Mouse (Mus musculus): ENCODE data around the gene Gm10518. TPM values are rescaled to one million over a fixed set of nuclear protein-coding genes. Genes with fewer than 3 reads are reported as not detected.
"Not testable (repeated sequence)": the region's sequence is repeated elsewhere in the genome, so short reads cannot be mapped to it uniquely, and the experiment has no call there.

The Gm10518 gene
- polyA plus RNA-seq, 1 experiment from 2014 or later: 0.28 TPM

DNA sequence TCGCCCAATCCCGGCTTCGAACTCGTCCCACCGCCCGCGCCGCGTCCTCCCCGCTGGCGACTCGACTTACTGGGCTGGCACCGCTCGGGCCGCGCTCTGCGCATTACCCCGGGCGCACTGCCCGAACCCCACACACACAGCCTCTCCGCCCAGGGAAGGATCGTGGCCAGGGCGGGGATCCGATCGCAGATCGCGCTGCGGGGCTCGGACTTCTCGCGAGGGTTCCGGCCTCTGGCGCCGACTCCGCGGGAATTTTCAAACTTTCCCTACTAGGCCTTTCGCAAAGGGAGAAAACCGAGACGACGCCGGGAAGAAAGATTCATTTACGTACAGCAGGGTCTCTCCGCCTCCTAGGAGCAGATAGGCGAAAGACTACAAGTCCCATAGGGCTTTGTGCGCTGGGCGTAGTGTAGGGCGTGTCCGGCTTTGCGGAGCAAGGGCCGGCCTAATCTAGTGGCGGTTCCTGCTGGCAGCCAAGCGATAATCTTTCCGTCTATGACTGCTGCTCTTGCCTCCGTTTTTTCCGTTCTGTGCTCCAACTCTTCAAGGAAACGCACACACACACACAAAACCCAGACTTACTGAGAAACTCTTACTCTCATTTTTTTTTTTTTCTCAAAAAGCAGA lies 450 bp downstream of the Gm10518 start, which contains the start of gene Ahctf1:
Gene Ahctf1, minus strand, starts transcription at position 168 of the 627 bp plus-strand sequence.
- Histone ChIP-seq H3K4me1 (ENCODE audit: control insufficient read depth, insufficient read depth, low read length) (peaks cover 11% of the 10 kb centered on the region), H3K4me3 (ENCODE audit: low read depth, low read length) (peak within 1 kb of the TSS; percentile 95), H3K27ac (ENCODE audit: low read depth, low read length) (peak within 1 kb of the TSS; percentile 97), H3K36me3 (ENCODE audit: control insufficient read depth, insufficient read depth, low read length) (no peaks in the 10 kb centered on the region; the same call in 1 of the 2 replicates), H3K4me2 (ENCODE audit: low read depth) (peak within 1 kb of the TSS; percentile 60), H3K9ac (ENCODE audit: low read length) (peak within 1 kb of the TSS; percentile 94), H3K27me3 (ENCODE audit: control insufficient read depth, insufficient read depth, low read length) (no peaks in the 10 kb centered on the region), H3K9me3 (ENCODE audit: control insufficient read depth, low read length) (no peaks in the 10 kb centered on the region)
- WGBS: 0% methylated on average over 56 of the region's 56 CpGs
- peak; percentile 97 for DNase-seq (ENCODE audit: low spot score)
- ATAC-seq (ENCODE audit: insufficient read depth, low FRiP score, low TSS enrichment): peak; percentile 99

DNA sequence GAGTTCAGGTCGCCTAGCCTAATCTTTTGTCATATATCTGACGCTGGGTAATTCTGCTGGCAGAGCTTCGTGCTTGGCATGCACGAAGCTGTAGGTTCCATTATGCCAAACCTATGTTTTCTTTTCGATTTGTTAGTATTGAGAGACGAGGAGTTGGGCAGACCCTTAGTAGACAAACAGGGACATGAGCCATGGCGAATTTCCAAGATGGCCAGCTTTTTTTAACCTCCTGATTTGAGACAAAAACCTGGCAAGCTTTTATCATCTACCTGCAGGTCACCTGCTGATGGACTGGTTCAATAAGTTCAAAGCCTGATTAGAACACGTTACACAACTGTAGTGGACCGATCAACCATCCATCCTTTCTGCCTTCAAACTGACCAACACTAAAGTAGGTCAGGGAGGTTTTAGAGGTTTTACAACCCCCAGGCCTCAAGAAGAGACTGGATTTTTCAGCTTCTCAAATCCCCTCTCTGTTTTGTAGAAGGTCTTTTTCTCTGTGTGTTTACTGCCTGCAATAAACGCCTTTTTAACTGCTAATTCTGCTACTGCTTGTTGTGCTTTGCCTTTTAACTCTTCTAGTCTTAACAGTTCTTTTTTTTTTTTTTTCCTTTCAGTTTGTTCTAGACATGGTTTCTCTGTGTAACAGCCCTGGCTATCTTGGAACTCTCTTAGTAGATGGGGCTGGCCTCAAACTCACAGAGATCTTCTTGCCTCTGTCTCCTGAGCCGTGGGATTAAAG lies 1.1 kb downstream of the Gm10518 start:
- Histone ChIP-seq H3K27me3 (ENCODE audit: control insufficient read depth, insufficient read depth, low read length) (no peaks in the 10 kb centered on the region), H3K4me2 (ENCODE audit: low read depth) (peak overlapping the region; percentile 39), H3K9me3 (ENCODE audit: control insufficient read depth, low read length) (no peaks in the 10 kb centered on the region), H3K4me1 (ENCODE audit: control insufficient read depth, insufficient read depth, low read length) (peaks cover 11% of the 10 kb centered on the region), H3K27ac (ENCODE audit: low read depth, low read length) (peak overlapping the region; percentile 50; the same call in 1 of the 2 replicates), H3K36me3 (ENCODE audit: control insufficient read depth, insufficient read depth, low read length) (no peaks in the 10 kb centered on the region), H3K9ac (ENCODE audit: low read length) (peak overlapping the region; percentile 47; the same call in 1 of the 2 replicates), H3K4me3 (ENCODE audit: low read depth, low read length) (peak overlapping the region; percentile 95)
- no peak for ATAC-seq (ENCODE audit: insufficient read depth, low FRiP score, low TSS enrichment)
- no peak for DNase-seq (ENCODE audit: low spot score)
- WGBS: 23% methylated on average over 11 of the region's 11 CpGs

- Histone ChIP-seq H3K27me3 (ENCODE audit: control insufficient read depth, insufficient read depth, low read length) (no peaks in the 10 kb centered on the region), H3K4me3 (ENCODE audit: low read depth, low read length) (no peak overlapping the region), H3K27ac (ENCODE audit: low read depth, low read length) (no peak overlapping the region), H3K4me1 (ENCODE audit: control insufficient read depth, insufficient read depth, low read length) (peaks cover 11% of the 10 kb centered on the region), H3K36me3 (ENCODE audit: control insufficient read depth, insufficient read depth, low read length) (no peaks in the 10 kb centered on the region), H3K4me2 (ENCODE audit: low read depth) (no peak overlapping the region), H3K9me3 (ENCODE audit: control insufficient read depth, low read length) (no peaks in the 10 kb centered on the region), H3K9ac (ENCODE audit: low read length) (no peak overlapping the region)
- DNase-seq (ENCODE audit: low spot score): no peak
- 89% methylated on average over 5 of the region's 5 CpGs for WGBS
- no peak for ATAC-seq (ENCODE audit: insufficient read depth, low FRiP score, low TSS enrichment)
Measured at GRCm38 (mm10) chr1:179805751-179806150, 2.6 kb downstream of the Gm10518 start.

DNA sequence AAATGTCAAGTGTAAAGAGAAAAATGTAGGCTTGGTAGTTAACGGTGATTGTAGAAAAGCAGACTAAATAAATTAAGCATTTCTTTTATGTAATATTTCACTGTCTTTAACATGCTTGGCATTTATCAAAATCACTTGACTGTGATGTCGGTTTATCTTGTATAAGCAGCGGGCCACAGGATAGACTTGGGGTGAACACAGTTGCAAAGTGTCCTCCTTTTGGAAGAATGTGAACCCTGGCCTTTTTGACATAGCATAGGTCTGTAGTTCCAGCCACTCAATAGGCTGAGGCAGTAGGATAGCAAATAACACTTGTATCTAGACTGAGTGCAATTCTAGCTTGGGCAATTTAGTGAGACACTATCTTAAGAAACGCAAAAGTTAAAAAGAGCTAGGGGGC lies 4.3 kb downstream of the Gm10518 start:
- no peak overlapping the region for H3K4me3 ChIP-seq (ENCODE audit: low read depth, low read length)
- no peak overlapping the region for H3K27ac ChIP-seq (ENCODE audit: low read depth, low read length)
- H3K9ac ChIP-seq (ENCODE audit: low read length): no peak overlapping the region
- ATAC-seq (ENCODE audit: insufficient read depth, low FRiP score, low TSS enrichment) (no peak), DNase-seq (ENCODE audit: low spot score) (no peak)
- H3K9me3 ChIP-seq (ENCODE audit: control insufficient read depth, low read length): no peaks in the 10 kb centered on the region
- WGBS: 92% methylated on average over 4 of the region's 4 CpGs
- H3K4me2 ChIP-seq (ENCODE audit: low read depth): no peak overlapping the region
- H3K27me3 ChIP-seq (ENCODE audit: control insufficient read depth, insufficient read depth, low read length): no peaks in the 10 kb centered on the region
- H3K4me1 ChIP-seq (ENCODE audit: control insufficient read depth, insufficient read depth, low read length): no peaks in the 10 kb centered on the region
- H3K36me3 ChIP-seq (ENCODE audit: control insufficient read depth, insufficient read depth, low read length): no peaks in the 10 kb centered on the region

GRCm38 (mm10) chr1:179808300-179808699 lies 5.1 kb downstream of the Gm10518 start:
- no peaks in the 10 kb centered on the region for H3K36me3 ChIP-seq (ENCODE audit: control insufficient read depth, insufficient read depth, low read length)
- DNase-seq (ENCODE audit: low spot score) (no peak), ATAC-seq (ENCODE audit: insufficient read depth, low FRiP score, low TSS enrichment) (no peak)
- no peaks in the 10 kb centered on the region for H3K9me3 ChIP-seq (ENCODE audit: control insufficient read depth, low read length)
- no peaks in the 10 kb centered on the region for H3K27me3 ChIP-seq (ENCODE audit: control insufficient read depth, insufficient read depth, low read length)
- H3K4me1 ChIP-seq (ENCODE audit: control insufficient read depth, insufficient read depth, low read length): no peaks in the 10 kb centered on the region
- 87% methylated on average over 3 of the region's 3 CpGs for WGBS
- H3K4me3 ChIP-seq (ENCODE audit: low read depth, low read length): no peak overlapping the region
- no peak overlapping the region for H3K4me2 ChIP-seq (ENCODE audit: low read depth)
- no peak overlapping the region for H3K27ac ChIP-seq (ENCODE audit: low read depth, low read length)
- H3K9ac ChIP-seq (ENCODE audit: low read length): no peak overlapping the region

DNA sequence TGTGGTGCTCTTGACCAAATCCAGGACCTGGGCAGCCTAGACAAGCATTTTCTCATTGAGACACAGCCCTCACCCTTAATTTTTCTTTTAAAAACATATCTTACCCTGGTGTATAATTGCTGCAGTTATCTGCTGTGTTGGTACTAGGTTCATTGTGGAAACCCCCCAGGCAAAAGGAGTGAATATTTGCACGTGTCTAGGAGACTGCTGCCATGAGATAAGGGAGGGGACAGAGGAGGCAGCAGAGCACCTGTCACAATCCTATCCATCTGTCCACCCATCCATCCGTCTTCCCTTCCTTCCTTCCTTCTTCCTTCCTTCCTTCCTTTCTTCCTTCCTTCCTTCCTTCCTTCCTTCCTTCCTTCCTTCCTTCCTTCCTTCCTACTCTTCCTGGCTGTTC lies 10.2 kb downstream of the Gm10518 start:
- Histone ChIP-seq H3K4me1 (ENCODE audit: control insufficient read depth, insufficient read depth, low read length) (no peaks in the 10 kb centered on the region), H3K9me3 (ENCODE audit: control insufficient read depth, low read length) (no peaks in the 10 kb centered on the region), H3K27me3 (ENCODE audit: control insufficient read depth, insufficient read depth, low read length) (no peaks in the 10 kb centered on the region), H3K9ac (ENCODE audit: low read length) (no peak overlapping the region), H3K36me3 (ENCODE audit: control insufficient read depth, insufficient read depth, low read length) (no peaks in the 10 kb centered on the region), H3K27ac (ENCODE audit: low read depth, low read length) (no peak overlapping the region), H3K4me3 (ENCODE audit: low read depth, low read length) (no peak overlapping the region), H3K4me2 (ENCODE audit: low read depth) (no peak overlapping the region)
- WGBS: 66% methylated on average over 2 of the region's 2 CpGs
- ATAC-seq (ENCODE audit: insufficient read depth, low FRiP score, low TSS enrichment) (no peak), DNase-seq (ENCODE audit: low spot score) (no peak)

GRCm38 (mm10) chr1:179814616-179815015 lies 11.4 kb downstream of the Gm10518 start:
- Histone ChIP-seq H3K27ac (ENCODE audit: low read depth, low read length) (no peak overlapping the region), H3K9ac (ENCODE audit: low read length) (no peak overlapping the region), H3K9me3 (ENCODE audit: control insufficient read depth, low read length) (no peaks in the 10 kb centered on the region), H3K4me2 (ENCODE audit: low read depth) (no peak overlapping the region), H3K4me3 (ENCODE audit: low read depth, low read length) (no peak overlapping the region), H3K36me3 (ENCODE audit: control insufficient read depth, insufficient read depth, low read length) (no peaks in the 10 kb centered on the region), H3K4me1 (ENCODE audit: control insufficient read depth, insufficient read depth, low read length) (no peaks in the 10 kb centered on the region), H3K27me3 (ENCODE audit: control insufficient read depth, insufficient read depth, low read length) (no peaks in the 10 kb centered on the region)
- WGBS: 80% methylated on average over 2 of the region's 2 CpGs
- DNase-seq (ENCODE audit: low spot score) (no peak), ATAC-seq (ENCODE audit: insufficient read depth, low FRiP score, low TSS enrichment) (no peak)

GRCm38 (mm10) chr1:179818490-179819278 lies 15.5 kb downstream of the Gm10518 start:
- H3K36me3 ChIP-seq (ENCODE audit: control insufficient read depth, insufficient read depth, low read length); H3K4me2 ChIP-seq (ENCODE audit: low read depth); DNase-seq (ENCODE audit: low spot score); H3K9me3 ChIP-seq (ENCODE audit: control insufficient read depth, low read length); ATAC-seq (ENCODE audit: insufficient read depth, low FRiP score, low TSS enrichment); H3K4me1 ChIP-seq (ENCODE audit: control insufficient read depth, insufficient read depth, low read length); H3K9ac ChIP-seq (ENCODE audit: low read length); H3K27me3 ChIP-seq (ENCODE audit: control insufficient read depth, insufficient read depth, low read length); H3K27ac ChIP-seq (ENCODE audit: low read depth, low read length); H3K4me3 ChIP-seq (ENCODE audit: low read depth, low read length): not testable (repeated sequence)
- 87% methylated on average over 11 of the region's 11 CpGs for WGBS
